Mouse (Mus musculus) megakaryocyte, embryonic 14.5 days (primary cell): ENCODE results near the gene Mrpl14.

Experiments
- FLI1 ChIP-seq: IDR thresholded peaks from 2 replicates; pipeline ENCODE4 v1.6.1; 2012; ENCODE audit warnings: low read length, inconsistent platforms, mixed read lengths
- GATA1 ChIP-seq: IDR thresholded peaks from 3 replicates; pipeline ENCODE4 v1.6.1; 2012; ENCODE audit warnings: mixed read lengths, low read length, inconsistent platforms, borderline replicate concordance

GRCm38 (mm10) chr17:45641981-45642380 is 44.1 kb upstream of the Mrpl14 start:
- TF ChIP-seq GATA1 (no peak), FLI1 (no peak)
